ENCODE assay signal across 27 mouse cellular contexts in genomic region chr12:13042934-13043333, GRCm38 (mm10).
DNase-seq lines count a peak whose midpoint lies in the region; ATAC-seq and TF ChIP-seq lines count a peak whose summit lies in the region.
"Had no signal": no experiment of that assay in that cellular context is flagged by ENCODE, and none has a peak within 500 bp of the region (broad histone marks: within the 10 kb centered on the region; RNA-seq: fewer than 3 reads in every experiment).

No protein-coding gene starts in this region.

- no peak overlapping the region for H3K4me3 ChIP-seq in hindbrain, embryonic 13.5 days
- no peak overlapping the region for H3K4me3 ChIP-seq in hindbrain, postnatal 0 days (ENCODE audit: low read length)
- H3K4me3 ChIP-seq in embryonic facial prominence, embryonic 12.5 days = no peak overlapping the region
- H3K4me3 ChIP-seq in limb, embryonic 13.5 days = no peak overlapping the region
- H3K4me3 ChIP-seq: forebrain, embryonic 12.5 days; heart, embryonic 15.5 days; left cerebral cortex, adult 2 months; midbrain, embryonic 12.5 days; myocyte; neural tube, embryonic 13.5 days had no signal

- H3K4me2 ChIP-seq in hindbrain, embryonic 13.5 days = no peak overlapping the region
- no peak overlapping the region for H3K4me2 ChIP-seq in hindbrain, postnatal 0 days (ENCODE audit: low read depth, low read length)
- no peak overlapping the region for H3K4me2 ChIP-seq in embryonic facial prominence, embryonic 12.5 days (replicated peaks)
- H3K4me2 ChIP-seq in limb, embryonic 13.5 days (replicated peaks) = no peak overlapping the region
- H3K4me2 ChIP-seq: forebrain, embryonic 12.5 days; heart, embryonic 15.5 days; liver, embryonic 11.5 days; midbrain, embryonic 12.5 days; neural tube, embryonic 13.5 days had no signal

- no peak overlapping the region for H3K27ac ChIP-seq in hindbrain, embryonic 13.5 days
- H3K27ac ChIP-seq in hindbrain, postnatal 0 days = no peak overlapping the region
- H3K27ac ChIP-seq in embryonic facial prominence, embryonic 12.5 days = no peak overlapping the region
- H3K27ac ChIP-seq in limb, embryonic 13.5 days = peak overlapping the region; percentile 48; the same call in 1 of the 2 replicates
- H3K27ac ChIP-seq: forebrain, embryonic 12.5 days; heart, embryonic 15.5 days; left cerebral cortex, adult 2 months; midbrain, embryonic 12.5 days; neural tube, embryonic 13.5 days had no signal

- no peaks in the 10 kb centered on the region for H3K27me3 ChIP-seq in hindbrain, embryonic 13.5 days
- no peaks in the 10 kb centered on the region for H3K27me3 ChIP-seq in hindbrain, postnatal 0 days (ENCODE audit: insufficient read depth, low read length)
- H3K27me3 ChIP-seq in embryonic facial prominence, embryonic 12.5 days = no peaks in the 10 kb centered on the region
- 0 out of 2 replicates have a peak, but pooled peaks cover 6% of the 10 kb centered on the region for H3K27me3 ChIP-seq in limb, embryonic 13.5 days
- H3K27me3 ChIP-seq: CH12.LX; heart, embryonic 15.5 days; midbrain, embryonic 12.5 days; Patski had no signal

- peak; percentile 59; the same call in 1 of the 2 replicates for ATAC-seq in hindbrain, embryonic 13.5 days (ENCODE audit: low FRiP score)
- no peak for ATAC-seq in hindbrain, postnatal 0 days
- peak; percentile 22; the same call in 1 of the 2 replicates for ATAC-seq in embryonic facial prominence, embryonic 12.5 days (ENCODE audit: insufficient number of reproducible peaks, insufficient read depth, low FRiP score, low TSS enrichment)
- no peak for ATAC-seq in limb, embryonic 13.5 days (ENCODE audit: low FRiP score, low read depth)
- ATAC-seq: inflammation-experienced regulatory T-cells, adult 6 months; liver, postnatal 0 days; Patski had no signal

- TF ChIP-seq CTCF in hindbrain, postnatal 0 days (IDR thresholded peaks at IDR 0.05; ENCODE audit: low read depth) = no peak

- H3K4me1 ChIP-seq in hindbrain, embryonic 13.5 days (replicated peaks) = peaks cover 16% of the 10 kb centered on the region
- no peaks in the 10 kb centered on the region for H3K4me1 ChIP-seq in hindbrain, postnatal 0 days (ENCODE audit: insufficient read depth, low read length)
- peaks cover 18% of the 10 kb centered on the region for H3K4me1 ChIP-seq in embryonic facial prominence, embryonic 12.5 days
- peaks cover 36% of the 10 kb centered on the region for H3K4me1 ChIP-seq in limb, embryonic 13.5 days
- H3K4me1 ChIP-seq: heart, embryonic 15.5 days had no signal

- H3K36me3 ChIP-seq in hindbrain, embryonic 13.5 days = no peaks in the 10 kb centered on the region
- no peaks in the 10 kb centered on the region for H3K36me3 ChIP-seq in hindbrain, postnatal 0 days (ENCODE audit: insufficient read depth, low read length)
- H3K36me3 ChIP-seq in embryonic facial prominence, embryonic 12.5 days = no peaks in the 10 kb centered on the region
- no peaks in the 10 kb centered on the region for H3K36me3 ChIP-seq in limb, embryonic 13.5 days
- H3K36me3 ChIP-seq: forebrain, embryonic 12.5 days; G1E; heart, embryonic 15.5 days; midbrain, embryonic 12.5 days; neural tube, embryonic 13.5 days had no signal

- H3K9ac ChIP-seq in hindbrain, embryonic 13.5 days = no peak overlapping the region
- no peak overlapping the region for H3K9ac ChIP-seq in hindbrain, postnatal 0 days (replicated peaks; ENCODE audit: low read length)
- no peak overlapping the region for H3K9ac ChIP-seq in embryonic facial prominence, embryonic 12.5 days
- no peak overlapping the region for H3K9ac ChIP-seq in limb, embryonic 13.5 days
- H3K9ac ChIP-seq: forebrain, embryonic 12.5 days; heart, embryonic 15.5 days; liver, postnatal 0 days; midbrain, embryonic 12.5 days; neural tube, embryonic 13.5 days had no signal

- H3K9me3 ChIP-seq in hindbrain, embryonic 13.5 days = no peaks in the 10 kb centered on the region
- no peaks in the 10 kb centered on the region for H3K9me3 ChIP-seq in hindbrain, postnatal 0 days (ENCODE audit: low read length)
- no peaks in the 10 kb centered on the region for H3K9me3 ChIP-seq in embryonic facial prominence, embryonic 12.5 days
- H3K9me3 ChIP-seq in limb, embryonic 13.5 days = no peaks in the 10 kb centered on the region
- H3K9me3 ChIP-seq: forebrain, embryonic 12.5 days; G1E; heart, embryonic 15.5 days; midbrain, embryonic 12.5 days; neural tube, embryonic 13.5 days had no signal

- DNase-seq in hindbrain, postnatal 0 days (ENCODE audit: low spot score) = no peak
- DNase-seq in embryo, embryonic 11 days = peak; percentile 37
- no peak for DNase-seq in kidney, postnatal 36 days
- no peak for DNase-seq in spleen, postnatal 4 days (ENCODE audit: low spot score in 2 of 2)
- DNase-seq: adrenal gland, adult 2 months; B cell, adult 2 months; cerebellum, adult 11-12 months; cerebellum, postnatal 10 days; heart, postnatal 36 days; kidney, adult 18-20 months; liver, postnatal 0 days; lung, postnatal 10 days; thymus, postnatal 14 days had no signal

- WGBS in hindbrain, embryonic 13.5 days = 38% methylated on average over 7 of the region's 7 CpGs
- 51% methylated on average over 7 of the region's 7 CpGs for whole genome bisulfite sequencing in hindbrain, postnatal 0 days
- WGBS in embryonic facial prominence, embryonic 12.5 days = 25% methylated on average over 7 of the region's 7 CpGs
- 25% methylated on average over 7 of the region's 7 CpGs for WGBS in limb, embryonic 13.5 days

Comparison
In these comparisons a context has a peak if more than half of its experiments do, and no peak if none do; other contexts are left out.
1. ATAC-seq: peak in hindbrain, embryonic 13.5 days (single experiment) and embryonic facial prominence, embryonic 12.5 days (single experiment); none in hindbrain, postnatal 0 days (single experiment) and limb, embryonic 13.5 days (single experiment).